ENCODE assay signal across 29 mouse cellular contexts in genomic region chr11:82251251-82251650, GRCm38 (mm10). TPM values are rescaled to one million over a fixed set of nuclear protein-coding genes. Genes with fewer than 3 reads are reported as not detected.
DNase-seq lines count a peak whose midpoint lies in the region; ATAC-seq and TF ChIP-seq lines count a peak whose summit lies in the region.
"Had no signal": no experiment of that assay in that cellular context is flagged by ENCODE, and none has a peak within 500 bp of the region (broad histone marks: within the 10 kb centered on the region; RNA-seq: fewer than 3 reads in every experiment).

No protein-coding gene starts in this region.

- no peaks in the 10 kb centered on the region for H3K9me3 ChIP-seq in midbrain, embryonic 10.5 days (replicated peaks)
- no peaks in the 10 kb centered on the region for H3K9me3 ChIP-seq in midbrain, embryonic 13.5 days
- H3K9me3 ChIP-seq in ES-Bruce4 (replicated peaks; ENCODE audit: control insufficient read depth, insufficient read depth, low read length, poor library complexity, severe bottlenecking): no peaks in the 10 kb centered on the region
- H3K9me3 ChIP-seq in ES-E14 (ENCODE audit: control insufficient read depth, insufficient read depth, low read depth, low read length): no peaks in the 10 kb centered on the region
- no peaks in the 10 kb centered on the region for H3K9me3 ChIP-seq in forebrain, embryonic 14.5 days (replicated peaks; ENCODE audit: control insufficient read depth, low read length)
- H3K9me3 ChIP-seq: embryonic facial prominence, embryonic 10.5 days; embryonic facial prominence, embryonic 12.5 days; forebrain, embryonic 13.5 days had no signal

- H3K36me3 ChIP-seq in midbrain, embryonic 10.5 days: no peaks in the 10 kb centered on the region
- no peaks in the 10 kb centered on the region for H3K36me3 ChIP-seq in midbrain, embryonic 13.5 days
- H3K36me3 ChIP-seq in ES-Bruce4 (ENCODE audit: control insufficient read depth, insufficient read depth, low read length, poor library complexity, severe bottlenecking): no peaks in the 10 kb centered on the region
- no peaks in the 10 kb centered on the region for H3K36me3 ChIP-seq in ES-E14 (ENCODE audit: control insufficient read depth, insufficient read depth, low read length, poor library complexity, severe bottlenecking)
- H3K36me3 ChIP-seq in forebrain, embryonic 14.5 days (ENCODE audit: control insufficient read depth, insufficient read depth, low read length): no peaks in the 10 kb centered on the region
- H3K36me3 ChIP-seq: embryonic facial prominence, embryonic 10.5 days; embryonic facial prominence, embryonic 12.5 days had no signal

- no peak for TF ChIP-seq POLR2A in ES-Bruce4 (IDR thresholded peaks at IDR 0.05; ENCODE audit: insufficient read depth, low read length)

- no peak overlapping the region for H3K4me2 ChIP-seq in midbrain, embryonic 13.5 days (replicated peaks)
- no peak overlapping the region for H3K4me2 ChIP-seq in forebrain, embryonic 14.5 days (ENCODE audit: low read length)
- H3K4me2 ChIP-seq: embryonic facial prominence, embryonic 12.5 days; forebrain, embryonic 13.5 days had no signal

- intact Hi-C loops in left cerebral cortex, adult 2 months (cut with DNase I): no loop called here

- DNase-seq in midbrain, embryonic 10.5 days (ENCODE audit: low spot score): no peak
- DNase-seq in ES-E14 (ENCODE audit: low read depth, low spot score): peak; percentile 43
- peak; percentile 52 for DNase-seq in ZHBTc4 (ENCODE audit: low read depth, low spot score)
- no peak for DNase-seq in forebrain, embryonic 14.5 days (ENCODE audit: low spot score)
- DNase-seq in left cerebral cortex, adult 2 months (ENCODE audit: extremely low spot score in 1 of 2, low spot score in 2 of 2): no peak
- DNase-seq in kidney, adult 8-10 months: no peak
- DNase-seq: adrenal gland, adult 2 months; adrenal gland, postnatal 10 days; adrenal gland, postnatal 25 days; cerebellum, adult 11 months; cerebellum, adult 18-20 months; cerebellum, adult 8-10 months; cerebellum, adult 9-11 months; cerebellum, postnatal 14 days; cerebellum, postnatal 36 days had no signal

- peaks cover 20% of the 10 kb centered on the region for H3K4me1 ChIP-seq in midbrain, embryonic 10.5 days
- peaks cover 28% of the 10 kb centered on the region for H3K4me1 ChIP-seq in midbrain, embryonic 13.5 days (replicated peaks)
- H3K4me1 ChIP-seq in ES-Bruce4 (ENCODE audit: control insufficient read depth, insufficient read depth, low read length): peaks cover 4% of the 10 kb centered on the region
- peaks cover 2 to 12% of the 10 kb centered on the region in 2 experiments; a peak in 2 of 4 replicates for H3K4me1 ChIP-seq in ES-E14 (ENCODE audit: control insufficient read depth in 2 of 2, insufficient read depth in 2 of 2, low read length in 2 of 2, poor library complexity in 1 of 2)
- peaks cover 8% of the 10 kb centered on the region for H3K4me1 ChIP-seq in forebrain, embryonic 14.5 days (ENCODE audit: control insufficient read depth, insufficient read depth, low read length)

- H3K27ac ChIP-seq in midbrain, embryonic 10.5 days (replicated peaks): peak overlapping the region; percentile 49; the same call in 1 of the 2 replicates
- no peak overlapping the region for H3K27ac ChIP-seq in midbrain, embryonic 13.5 days
- H3K27ac ChIP-seq in ES-Bruce4 (ENCODE audit: insufficient read depth, low read length): no peak overlapping the region
- no peak overlapping the region for H3K27ac ChIP-seq in ES-E14 (ENCODE audit: insufficient read depth, low read depth, low read length, poor library complexity, severe bottlenecking)
- H3K27ac ChIP-seq in forebrain, embryonic 14.5 days (ENCODE audit: low read depth, low read length): no peak overlapping the region
- no peak overlapping the region for H3K27ac ChIP-seq in left cerebral cortex, adult 2 months
- H3K27ac ChIP-seq: embryonic facial prominence, embryonic 10.5 days; embryonic facial prominence, embryonic 12.5 days; forebrain, embryonic 13.5 days had no signal

- no peak overlapping the region for H3K9ac ChIP-seq in midbrain, embryonic 13.5 days (replicated peaks)
- H3K9ac ChIP-seq in ES-Bruce4 (ENCODE audit: low read depth, poor library complexity, severe bottlenecking) (no peak overlapping the region), ES-E14 (ENCODE audit: insufficient read depth, low read depth, low read length, poor library complexity, severe bottlenecking) (no peak overlapping the region)
- H3K9ac ChIP-seq in forebrain, embryonic 14.5 days (ENCODE audit: low read length): no peak overlapping the region
- H3K9ac ChIP-seq: embryonic facial prominence, embryonic 12.5 days; forebrain, embryonic 13.5 days had no signal

- peaks cover 12% of the 10 kb centered on the region for H3K27me3 ChIP-seq in midbrain, embryonic 10.5 days (ENCODE audit: low read depth, poor library complexity, severe bottlenecking)
- H3K27me3 ChIP-seq in midbrain, embryonic 13.5 days: 0 out of 2 replicates have a peak, but pooled peaks cover 9% of the 10 kb centered on the region
- H3K27me3 ChIP-seq in ES-Bruce4 (ENCODE audit: control insufficient read depth, insufficient read depth, low read length, poor library complexity, severe bottlenecking): no peaks in the 10 kb centered on the region
- no peaks in the 10 kb centered on the region for H3K27me3 ChIP-seq in forebrain, embryonic 14.5 days (replicated peaks; ENCODE audit: control insufficient read depth, insufficient read depth, low read length)
- H3K27me3 ChIP-seq: embryonic facial prominence, embryonic 12.5 days; forebrain, embryonic 13.5 days had no signal

- peak; percentile 94 for TF ChIP-seq EP300 in ES-Bruce4 (IDR thresholded peaks at IDR 0.05; ENCODE audit: insufficient read depth, low read depth, low read length)

- no peak overlapping the region for H3K4me3 ChIP-seq in midbrain, embryonic 10.5 days
- no peak overlapping the region for H3K4me3 ChIP-seq in midbrain, embryonic 13.5 days (replicated peaks)
- no peak overlapping the region for H3K4me3 ChIP-seq in ES-Bruce4 (ENCODE audit: low read depth, low read length)
- H3K4me3 ChIP-seq in ES-E14 (ENCODE audit: insufficient read depth in 1 of 2, low read depth in 1 of 2, low read length in 2 of 2, poor library complexity in 1 of 2, severe bottlenecking in 1 of 2): no peak overlapping the region
- no peak overlapping the region for H3K4me3 ChIP-seq in forebrain, embryonic 14.5 days (ENCODE audit: low read depth, low read length)
- H3K4me3 ChIP-seq in left cerebral cortex, adult 2 months: no peak overlapping the region
- H3K4me3 ChIP-seq: embryonic facial prominence, embryonic 10.5 days; embryonic facial prominence, embryonic 12.5 days; forebrain, embryonic 13.5 days had no signal

- no peak for ATAC-seq in midbrain, embryonic 13.5 days
- no peak for ATAC-seq in forebrain, embryonic 14.5 days
- ATAC-seq: forebrain, embryonic 13.5 days; forebrain, embryonic 16.5 days had no signal

- in situ Hi-C loops in ES-E14 (cut with MboI; ENCODE audit: low sequenced_read_pairs in 2 of 2, unreplicated experiment in 2 of 2): no loop called here

- 53% methylated on average over 6 of the region's 6 CpGs for WGBS in midbrain, embryonic 10.5 days
- 34% methylated on average over 6 of the region's 6 CpGs for WGBS in midbrain, embryonic 13.5 days
- 35% methylated on average over 6 of the region's 6 CpGs for WGBS in forebrain, embryonic 14.5 days

- no peak for TF ChIP-seq CTCF in ES-Bruce4 (IDR thresholded peaks at IDR 0.05; ENCODE audit: low read depth, low read length)
- no peak for TF ChIP-seq CTCF in left cerebral cortex, adult 2 months (IDR thresholded peaks at IDR 0.05)

TF ChIP-seq in ES-E14, 5 proteins besides CTCF, POLR2A, EP300 and RAD21:
- no peak for TF ChIP-seq ZC3H11A (IDR thresholded peaks at IDR 0.05; ENCODE audit: borderline replicate concordance, low read depth, low read length)
- no peak for TF ChIP-seq HCFC1 (IDR thresholded peaks at IDR 0.05; ENCODE audit: borderline replicate concordance, insufficient read depth, low read length)
- no peak for TF ChIP-seq CHD2 (IDR thresholded peaks at IDR 0.05; ENCODE audit: low read depth, low read length)
- TF ChIP-seq ZNF384 (IDR thresholded peaks at IDR 0.05; ENCODE audit: low read depth, low read length): no peak
- TF ChIP-seq MAFK (IDR thresholded peaks at IDR 0.05; ENCODE audit: insufficient read depth, low read depth, low read length): no peak

RNA-seq across cellular contexts. Expression of gene Ccl1, which starts 54.2 kb away (rescaled TPM):
- not detected in 2 replicates for polyA plus RNA-seq in midbrain, embryonic 10.5 days (2016; fragmentation: Nextera tagmentation; extraction: Ambion mirVana)
- polyA plus RNA-seq in midbrain, embryonic 13.5 days (2015; fragmentation: Nextera tagmentation; extraction: Ambion mirVana): 0.35 and 0.73 TPM in 2 replicates
- polyA plus RNA-seq in ES-Bruce4 (2011; ENCODE audit: insufficient read depth, insufficient read length, low read depth, missing spikeins): not detected in 2 replicates
- 1.7 TPM in 1 of 2 replicates, not detected in the other for total RNA-seq in ES-E14 (2012; rRNA removed)
- polyA plus RNA-seq in forebrain, embryonic 14.5 days (2014; fragmentation: Nextera tagmentation; extraction: Ambion mirVana): not detected in 2 replicates
- not detected for total RNA-seq in left cerebral cortex, adult 2 months (2021)
- total RNA-seq: adrenal gland, adult 2 months; adrenal gland, postnatal 10 days; adrenal gland, postnatal 25 days; adrenal gland, postnatal 4 days; common myeloid progenitor, adult 5-6 weeks; MEL had no signal
- polyA plus RNA-seq: adrenal gland, adult 2 months; brain, embryonic 14.5 days; C2C12; embryonic facial prominence, embryonic 10.5 days; embryonic facial prominence, embryonic 12.5 days; embryonic facial prominence, embryonic 14.5 days; forebrain, embryonic 11.5 days; forebrain, embryonic 13.5 days; frontal cortex, adult 2 months had no signal

Comparison
In these comparisons a context has a peak if more than half of its experiments do, and no peak if none do; other contexts are left out.
1. DNase-seq: peak in ES-E14 (single experiment) and ZHBTc4 (single experiment); none in midbrain, embryonic 10.5 days (single experiment), forebrain, embryonic 14.5 days (single experiment), left cerebral cortex, adult 2 months (0 of 2) and kidney, adult 8-10 months (0 of 2).